Mouse (Mus musculus) stomach, embryonic 16.5 days (tissue): ENCODE measurements around the gene Gm10570. TPM values are rescaled to one million over a fixed set of nuclear protein-coding genes. Genes with fewer than 3 reads are reported as not detected.

Experiments used
- ATAC-seq: fragments of 200-750 bp; cut with Nextera tagmentation; 2 replicates; pipeline ENCODE4 v1.8.0; 2017; ENCODE audit warnings: moderate number of reproducible peaks, moderate TSS enrichment; ENCODE audit not compliant: insufficient read depth, low FRiP score
- H3K27ac ChIP-seq: fragments of 300-500 bp; sonication (generic); 2 replicates; pipeline ENCODE4 v1.5.1; 2014; ENCODE audit warnings: low read length
- H3K27me3 ChIP-seq: fragments of 300-500 bp; sonication (generic); 2 replicates; pipeline ENCODE4 v1.6.1; 2014; ENCODE audit warnings: low read length, control low read depth, mixed read lengths; ENCODE audit not compliant: control insufficient read depth, insufficient read depth
- H3K36me3 ChIP-seq: fragments of 300-500 bp; sonication (generic); 2 replicates; pipeline ENCODE4 v1.6.1; 2014; ENCODE audit warnings: low read length; ENCODE audit not compliant: control insufficient read depth, insufficient read depth
- H3K4me1 ChIP-seq: fragments of 300-500 bp; sonication (generic); 2 replicates; pipeline ENCODE4 v1.6.1; 2014; ENCODE audit warnings: low read length, control low read depth, mixed read lengths; ENCODE audit not compliant: control insufficient read depth, insufficient read depth
- H3K4me2 ChIP-seq: fragments of 300-500 bp; sonication (generic); 2 replicates; pipeline ENCODE4 v1.6.1; 2014; ENCODE audit warnings: low read depth, low read length, mixed read lengths
- H3K4me3 ChIP-seq: fragments of 300-500 bp; sonication (generic); replicated peaks from 2 replicates; pipeline ENCODE4 v1.5.1; 2014; ENCODE audit warnings: mild to moderate bottlenecking, low read length
- H3K9ac ChIP-seq: fragments of 300-500 bp; sonication (generic); 2 replicates; pipeline ENCODE4 v1.6.1; 2014; ENCODE audit warnings: low read length
- H3K9me3 ChIP-seq: fragments of 300-500 bp; sonication (generic); replicated peaks from 2 replicates; pipeline ENCODE4 v1.6.1; 2016; ENCODE audit warnings: low read length, control low read depth; ENCODE audit not compliant: control insufficient read depth
- WGBS: fragments of 180-500 bp; shearing (Covaris S2); extraction: QIAGEN DNeasy Blood & Tissue Kit; methylation state at CpG from one replicate; pipeline ENCODE4 v1.1.7; 2014; 5-methylcytosine and 5-hydroxymethylcytosine counted together
- polyA plus RNA-seq: library from polyadenylated mRNA; unstranded; fragments of >200 nt; fragmentation: Nextera tagmentation; extraction: Ambion mirVana; gene quantifications from 2 replicates; pipeline ENCODE4 v1.2.1, GENCODE M21; 2015

Gene Gm10570
- polyA plus RNA-seq, 1 experiment from 2014 or later, result not detected

DNA sequence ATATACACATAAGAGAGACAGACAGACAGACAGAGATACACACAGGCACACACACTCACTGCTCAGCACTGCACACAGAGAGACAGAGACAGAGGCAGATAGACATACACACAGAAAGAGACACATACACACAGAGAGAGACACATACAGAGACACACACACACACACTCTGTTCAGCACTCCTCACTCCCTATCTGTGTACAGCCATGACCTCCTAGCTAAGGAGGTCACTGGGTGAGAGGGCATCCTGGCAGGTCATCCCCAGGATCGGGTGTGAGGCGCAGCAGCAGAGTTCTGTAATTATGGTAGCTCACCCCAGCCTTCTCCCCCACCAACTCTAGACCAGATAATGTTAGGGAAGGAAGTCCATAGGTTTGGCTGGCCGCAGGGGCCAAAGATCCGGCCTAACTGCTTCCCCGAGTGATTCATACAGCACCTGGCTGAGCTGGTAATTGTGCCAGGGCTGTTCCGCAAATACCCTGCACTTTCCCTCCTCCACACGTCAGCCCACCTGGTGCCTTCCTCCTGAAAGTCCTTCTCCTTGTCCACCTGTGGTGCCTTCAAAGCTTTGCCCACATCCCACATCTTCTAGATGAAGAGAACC lies 31.8 kb downstream of the Gm10570 start:
- ATAC-seq, result no peak
- no peaks in the 10 kb centered on the region for H3K36me3 ChIP-seq
- H3K4me2 ChIP-seq, result no peak overlapping the region
- H3K9me3 ChIP-seq, result no peaks in the 10 kb centered on the region
- H3K4me1 ChIP-seq, result peaks cover 7% of the 10 kb centered on the region
- no peak overlapping the region; the same call in 1 of the 2 replicates for H3K9ac ChIP-seq
- 60% methylated on average over 7 of the region's 7 CpGs for WGBS
- H3K4me3 ChIP-seq, result no peak overlapping the region
- no peak overlapping the region for H3K27ac ChIP-seq
- H3K27me3 ChIP-seq, result peaks cover 10% of the 10 kb centered on the region; the same call in 1 of the 2 replicates

- no peak overlapping the region for H3K27ac ChIP-seq
- peaks cover 10% of the 10 kb centered on the region; the same call in 1 of the 2 replicates for H3K27me3 ChIP-seq
- no peaks in the 10 kb centered on the region for H3K9me3 ChIP-seq
- H3K9ac ChIP-seq, result no peak overlapping the region
- peak overlapping the region; percentile 71 for H3K4me3 ChIP-seq
- WGBS, result 47% methylated on average over 5 of the region's 5 CpGs
- ATAC-seq, result no peak
- H3K36me3 ChIP-seq, result no peaks in the 10 kb centered on the region
- H3K4me2 ChIP-seq, result peak overlapping the region; percentile 91
- peaks cover 7% of the 10 kb centered on the region for H3K4me1 ChIP-seq
These were observed 32.7 kb downstream of the Gm10570 start for GRCm38 (mm10) chr4:130275823-130276105.

DNA sequence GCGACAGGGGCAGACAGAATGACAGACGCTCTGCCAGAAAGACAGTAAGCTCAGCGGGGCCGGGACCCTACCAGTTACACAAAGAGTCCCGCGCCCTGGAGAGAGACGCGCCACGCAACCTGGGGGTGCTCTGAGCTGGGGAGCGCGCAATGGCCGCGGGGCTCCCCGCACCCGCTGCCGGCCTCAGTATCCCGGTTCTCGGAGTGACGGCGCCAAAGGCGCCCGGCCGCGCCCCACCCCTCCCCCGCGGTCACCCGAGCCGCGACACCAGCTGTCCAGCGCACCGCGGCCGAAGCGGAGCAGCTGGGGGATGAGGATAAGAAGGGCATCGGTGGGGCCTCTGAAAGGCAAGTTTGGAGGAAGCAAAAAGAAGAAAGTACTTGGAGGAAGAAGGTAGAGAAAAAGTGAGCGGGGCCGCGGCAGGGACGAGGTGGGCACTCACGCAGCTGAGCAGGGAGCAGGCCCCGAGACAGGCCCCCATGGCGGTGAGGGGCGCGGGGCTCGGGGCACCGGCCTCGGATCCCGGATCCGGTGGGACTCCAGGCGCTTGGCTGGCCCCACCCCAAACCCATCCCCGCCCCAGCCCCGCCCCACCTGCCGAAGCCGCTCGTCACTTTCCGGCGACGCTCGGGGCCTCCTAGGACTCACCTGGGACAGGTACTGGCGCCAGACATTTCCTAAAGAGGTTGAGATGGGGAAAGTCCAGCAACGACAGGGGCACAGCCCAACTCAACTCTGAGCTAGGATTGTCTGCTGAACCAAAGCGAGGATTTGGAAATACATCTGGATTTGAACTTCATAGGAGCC lies 33.3 kb downstream of the Gm10570 start:
- peaks cover 10% of the 10 kb centered on the region; the same call in 1 of the 2 replicates for H3K27me3 ChIP-seq
- peak overlapping the region; percentile 71 for H3K4me3 ChIP-seq
- H3K9ac ChIP-seq, result peak overlapping the region; percentile 81
- no peak overlapping the region for H3K27ac ChIP-seq
- H3K36me3 ChIP-seq, result no peaks in the 10 kb centered on the region
- H3K4me1 ChIP-seq, result peaks cover 7% of the 10 kb centered on the region
- ATAC-seq, result peak; percentile 81
- WGBS, result 2% methylated on average over 62 of the region's 62 CpGs
- H3K9me3 ChIP-seq, result no peaks in the 10 kb centered on the region
- peak overlapping the region; percentile 91 for H3K4me2 ChIP-seq

DNA sequence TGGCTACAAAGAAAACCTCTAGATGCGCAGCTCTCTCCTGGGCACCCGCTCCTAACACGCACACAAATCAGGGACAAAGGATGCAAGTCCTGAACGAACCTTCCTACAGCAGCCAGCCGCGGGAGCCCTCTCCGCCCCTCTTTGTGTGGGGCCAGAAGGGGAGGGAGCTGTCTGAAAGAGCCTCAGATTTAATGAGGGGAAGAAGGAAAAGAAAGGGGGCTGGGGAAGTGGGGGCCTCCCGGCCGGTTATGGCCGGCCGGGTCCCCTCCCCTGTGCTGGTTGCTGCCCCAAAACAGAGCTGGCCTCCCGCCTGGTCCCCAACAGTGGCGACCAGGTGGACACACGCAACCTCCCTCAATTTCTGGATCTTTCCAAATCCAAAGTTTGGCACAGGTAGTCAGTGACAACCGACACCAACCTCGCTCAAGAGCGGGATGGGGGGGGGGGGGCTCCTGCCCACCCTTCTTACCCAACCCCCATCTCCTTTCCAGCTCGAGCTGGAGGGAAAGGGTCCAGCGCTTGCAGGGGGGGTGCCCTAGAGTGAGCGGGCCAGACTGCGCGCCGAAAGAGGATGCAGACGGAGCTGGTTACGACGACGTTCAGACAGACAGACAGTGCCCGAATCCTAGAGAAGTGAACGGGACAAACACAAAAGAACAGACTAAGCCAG lies 34.0 kb downstream of the Gm10570 start:
- Histone ChIP-seq H3K27ac (no peak overlapping the region; the same call in 1 of the 2 replicates), H3K27me3 (peaks cover 10% of the 10 kb centered on the region; the same call in 1 of the 2 replicates)
- under 1% methylated on average over 29 of the region's 29 CpGs for WGBS

DNA sequence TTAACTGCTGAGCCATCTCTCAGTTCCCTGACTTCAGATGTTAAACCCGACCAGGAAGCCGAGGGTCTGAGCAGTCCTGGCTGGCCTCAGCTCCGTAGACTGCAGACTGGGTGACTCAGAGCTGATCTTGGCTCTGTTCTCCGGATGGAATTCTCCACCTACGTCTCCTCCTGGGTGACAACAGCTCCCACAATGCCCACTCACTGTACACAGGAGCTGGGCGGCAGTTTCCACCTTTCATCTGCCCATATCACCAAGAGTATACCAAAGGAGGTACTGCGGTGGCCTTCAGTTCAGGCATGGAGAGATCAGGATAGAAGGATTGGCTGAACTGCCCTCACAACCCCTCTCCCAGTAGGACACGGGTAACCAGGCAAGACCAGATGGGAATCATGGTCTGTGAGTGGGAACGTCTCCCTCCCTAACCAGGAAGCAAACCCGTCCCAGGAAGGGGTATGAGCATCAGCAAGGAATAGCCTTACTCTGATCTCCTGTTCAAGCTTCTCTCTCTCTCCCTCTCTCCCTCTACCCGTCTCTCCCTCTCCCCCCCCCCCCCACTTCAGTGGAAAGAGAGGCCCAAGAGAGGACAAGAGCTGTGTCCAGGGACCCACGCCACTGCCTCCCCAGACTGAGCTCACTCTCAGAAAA lies 34.7 kb downstream of the Gm10570 start:
- H3K4me1 ChIP-seq, result peaks cover 7% of the 10 kb centered on the region
- H3K9ac ChIP-seq, result peak overlapping the region; percentile 81
- H3K27ac ChIP-seq, result peak overlapping the region; percentile 12
- 16% methylated on average over 12 of the region's 12 CpGs for WGBS
- ATAC-seq, result peak; percentile 34; the same call in 1 of the 2 replicates
- H3K9me3 ChIP-seq, result no peaks in the 10 kb centered on the region
- H3K36me3 ChIP-seq, result no peaks in the 10 kb centered on the region
- peaks cover 10% of the 10 kb centered on the region; the same call in 1 of the 2 replicates for H3K27me3 ChIP-seq
- peak overlapping the region; percentile 91 for H3K4me2 ChIP-seq
- peak overlapping the region; percentile 71 for H3K4me3 ChIP-seq

More for the DNA sequence above, 34.0 kb downstream of the Gm10570 start:
- Histone ChIP-seq H3K9me3 (no peaks in the 10 kb centered on the region), H3K4me3 (peak overlapping the region; percentile 71), H3K36me3 (no peaks in the 10 kb centered on the region), H3K4me2 (peak overlapping the region; percentile 91), H3K4me1 (peaks cover 7% of the 10 kb centered on the region), H3K9ac (peak overlapping the region; percentile 81)
- ATAC-seq, result peak; percentile 43

DNA sequence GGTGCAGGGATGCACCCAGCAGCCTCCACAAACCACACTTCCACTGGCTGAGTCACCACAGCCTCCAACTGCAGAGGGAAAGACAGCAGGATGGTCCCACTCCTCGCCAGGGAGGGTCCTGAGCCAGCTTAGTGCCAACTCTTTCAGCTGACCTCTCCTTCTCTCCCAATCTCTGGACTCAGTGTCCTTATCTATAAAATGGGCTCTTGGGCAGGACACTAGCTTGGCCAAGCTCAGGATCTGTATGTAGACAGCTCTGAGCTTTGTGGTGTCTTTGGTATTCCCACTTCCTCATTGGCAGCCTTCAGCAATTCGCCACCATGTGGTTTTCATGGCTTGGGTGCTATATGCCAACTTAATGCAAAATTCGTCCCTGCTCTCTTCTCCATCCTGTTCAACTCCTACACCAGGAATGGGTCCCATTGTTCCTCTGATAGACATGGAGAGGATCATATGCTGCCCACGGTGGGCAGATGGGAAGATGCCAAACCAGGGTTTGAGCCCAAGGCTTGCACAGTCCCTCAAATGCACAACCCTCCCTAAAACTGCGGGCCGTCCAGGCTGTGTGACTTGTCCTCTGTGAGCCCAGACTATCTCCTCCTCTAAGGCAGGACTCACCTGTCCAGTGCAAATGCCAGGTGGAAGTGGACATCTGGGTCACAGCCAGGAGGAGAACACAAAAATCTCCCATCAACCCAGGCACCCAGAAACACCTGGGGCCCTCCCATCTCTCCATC lies 37.7 kb downstream of the Gm10570 start:
- Histone ChIP-seq H3K27me3 (peaks cover 9% of the 10 kb centered on the region; the same call in 1 of the 2 replicates), H3K4me2 (no peak overlapping the region), H3K9ac (no peak overlapping the region), H3K4me1 (peaks cover 14% of the 10 kb centered on the region), H3K36me3 (no peaks in the 10 kb centered on the region), H3K4me3 (no peak overlapping the region), H3K27ac (no peak overlapping the region), H3K9me3 (no peaks in the 10 kb centered on the region)
- ATAC-seq, result no peak
- 81% methylated on average over 6 of the region's 6 CpGs for WGBS

DNA sequence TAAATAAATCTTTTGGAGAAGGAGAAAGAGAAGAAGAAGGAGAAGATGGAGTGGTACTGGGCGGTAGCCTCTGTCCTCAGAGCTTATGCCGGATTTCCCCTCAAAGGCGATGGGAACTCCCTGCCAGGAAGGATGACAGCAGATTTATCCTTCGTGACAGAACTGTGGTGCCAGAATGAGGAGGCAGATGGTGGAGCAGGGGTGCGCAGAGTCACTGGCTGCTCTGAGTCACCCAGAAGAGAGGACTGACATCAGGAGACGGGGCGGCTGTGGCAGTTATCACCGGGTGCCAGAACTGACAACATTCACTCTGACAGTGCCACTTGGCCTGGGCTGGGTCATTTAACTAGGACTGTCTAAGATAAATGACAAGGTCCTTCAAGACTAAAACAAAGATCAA lies 38.4 kb downstream of the Gm10570 start:
- H3K27me3 ChIP-seq, result peaks cover 3% of the 10 kb centered on the region; the same call in 1 of the 2 replicates
- no peak overlapping the region for H3K4me2 ChIP-seq
- H3K9ac ChIP-seq, result no peak overlapping the region
- 80% methylated on average over 8 of the region's 8 CpGs for WGBS
- no peak overlapping the region for H3K27ac ChIP-seq
- no peaks in the 10 kb centered on the region for H3K36me3 ChIP-seq
- H3K9me3 ChIP-seq, result no peaks in the 10 kb centered on the region
- peaks cover 14% of the 10 kb centered on the region for H3K4me1 ChIP-seq
- no peak for ATAC-seq
- H3K4me3 ChIP-seq, result no peak overlapping the region

DNA sequence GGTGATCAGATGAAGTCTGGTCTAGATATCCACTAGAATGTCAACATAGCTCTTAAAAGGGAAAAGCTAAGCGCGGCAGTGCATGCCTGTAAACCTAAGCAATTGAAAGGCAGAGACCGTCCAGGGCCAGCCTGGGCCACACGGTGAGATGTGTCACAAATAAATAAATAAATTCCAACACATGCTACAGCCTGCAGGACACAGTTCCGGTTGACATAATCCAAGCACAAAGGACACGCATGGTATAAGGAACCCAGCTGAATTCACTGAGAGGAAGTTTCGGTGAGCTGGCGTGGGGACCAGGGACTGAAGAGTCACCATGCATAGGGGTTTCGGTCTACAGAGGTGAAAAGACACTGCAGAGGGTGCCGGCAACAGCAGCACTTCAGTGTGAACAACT lies 39.7 kb downstream of the Gm10570 start:
- Histone ChIP-seq H3K9me3 (no peaks in the 10 kb centered on the region), H3K4me3 (no peak overlapping the region), H3K27me3 (peaks cover 3% of the 10 kb centered on the region; the same call in 1 of the 2 replicates), H3K9ac (no peak overlapping the region), H3K27ac (0 out of 2 replicates have a peak overlapping the region, but pooled peaks have one; percentile 19), H3K4me2 (no peak overlapping the region), H3K4me1 (peaks cover 16% of the 10 kb centered on the region), H3K36me3 (no peaks in the 10 kb centered on the region)
- WGBS, result 73% methylated on average over 10 of the region's 10 CpGs
- no peak for ATAC-seq
